Mouse (Mus musculus): Measurements from ENCODE around the gene Gm21725. TPM values are rescaled to one million over a fixed set of nuclear protein-coding genes. Genes with fewer than 3 reads are reported as not detected.
"Not testable (repeated sequence)": the region's sequence is repeated elsewhere in the genome, so short reads cannot be mapped to it uniquely, and the experiment has no call there.

The Gm21725 gene
- not detected in 2 replicates for polyA plus RNA-seq (2012; rRNA removed)
- polyA plus RNA-seq (2014; fragmentation: Nextera tagmentation; extraction: Ambion mirVana): not detected in 2 replicates

DNA sequence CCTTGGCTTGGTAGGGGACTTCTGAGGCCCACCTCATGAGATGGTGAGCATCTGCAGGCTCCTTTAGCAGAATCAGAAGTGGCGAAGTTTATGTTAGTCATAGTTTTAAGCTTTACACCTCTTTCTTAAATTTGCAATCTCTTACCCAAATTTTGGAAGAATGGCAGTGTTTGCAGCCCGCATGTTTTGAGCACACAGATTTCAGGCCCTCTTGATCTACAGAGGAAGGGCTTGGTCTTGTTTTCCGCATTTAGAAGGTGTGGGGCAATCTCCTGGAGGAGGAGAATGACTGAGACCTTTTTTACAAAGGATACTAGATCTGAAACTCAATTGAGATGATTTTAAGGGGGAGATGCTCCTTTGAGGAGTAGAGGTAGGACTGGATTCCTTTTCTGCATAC, at the start of gene Gm21725:
Gene Gm21725, minus strand, starts transcription at position 101 of the 400 bp plus-strand sequence.
- not testable (repeated sequence) for ATAC-seq (ENCODE audit: low FRiP score, low read depth); DNase-seq (ENCODE audit: low spot score); H3K4me2 ChIP-seq (replicated peaks; ENCODE audit: low read depth, low read length, severe bottlenecking); H3K27ac ChIP-seq (replicated peaks; ENCODE audit: low read depth, low read length); H3K4me3 ChIP-seq (replicated peaks; ENCODE audit: low read length); H3K27me3 ChIP-seq (ENCODE audit: control insufficient read depth, insufficient read depth, low read length); H3K9me3 ChIP-seq (ENCODE audit: control insufficient read depth, low read length); H3K36me3 ChIP-seq (ENCODE audit: control insufficient read depth, insufficient read depth, low read length); H3K4me1 ChIP-seq (ENCODE audit: control insufficient read depth, insufficient read depth, low read length); H3K9ac ChIP-seq (ENCODE audit: low read depth, low read length, severe bottlenecking)
- WGBS: no CpG with 5 or more reads among the region's 3 CpGs

Other genes with a start within 250 kb of the Gm21725 start
- gene Gm21891, start 215.6 kb downstream of the Gm21725 start, polyA plus RNA-seq (2012; rRNA removed): not detected in 2 replicates
- gene Gm21891, start 215.6 kb downstream of the Gm21725 start, polyA plus RNA-seq (2014; fragmentation: Nextera tagmentation; extraction: Ambion mirVana): not detected in 2 replicates
- gene Gm21425, start 187.1 kb downstream of the Gm21725 start, polyA plus RNA-seq (2012; rRNA removed): not detected in 2 replicates
- gene Gm21425, start 187.1 kb downstream of the Gm21725 start, polyA plus RNA-seq (2014; fragmentation: Nextera tagmentation; extraction: Ambion mirVana): not detected in 2 replicates
- not detected in 2 replicates for gene Gm21828, start 125.1 kb downstream of the Gm21725 start, polyA plus RNA-seq (2012; rRNA removed)
- gene Gm21828, start 125.1 kb downstream of the Gm21725 start, polyA plus RNA-seq (2014; fragmentation: Nextera tagmentation; extraction: Ambion mirVana): not detected in 2 replicates
- not detected in 2 replicates for gene Gm21440, start 96.7 kb downstream of the Gm21725 start, polyA plus RNA-seq (2012; rRNA removed)
- not detected in 2 replicates for gene Gm21440, start 96.7 kb downstream of the Gm21725 start, polyA plus RNA-seq (2014; fragmentation: Nextera tagmentation; extraction: Ambion mirVana)
- not detected in 2 replicates for gene Gm21454, start 96.6 kb downstream of the Gm21725 start, polyA plus RNA-seq (2012; rRNA removed)
- not detected in 2 replicates for gene Gm21454, start 96.6 kb downstream of the Gm21725 start, polyA plus RNA-seq (2014; fragmentation: Nextera tagmentation; extraction: Ambion mirVana)
- not detected in 2 replicates for gene Gm21866, start 116.5 kb upstream of the Gm21725 start, polyA plus RNA-seq (2012; rRNA removed)
- not detected in 2 replicates for gene Gm21866, start 116.5 kb upstream of the Gm21725 start, polyA plus RNA-seq (2014; fragmentation: Nextera tagmentation; extraction: Ambion mirVana)
- gene Gm20773, start 145.0 kb upstream of the Gm21725 start, polyA plus RNA-seq (2012; rRNA removed): not detected in 2 replicates
- gene Gm20773, start 145.0 kb upstream of the Gm21725 start, polyA plus RNA-seq (2014; fragmentation: Nextera tagmentation; extraction: Ambion mirVana): not detected in 2 replicates

All from limb, embryonic 14.5 days (tissue).